Mouse (Mus musculus) liver, adult 2 months (tissue): ENCODE measurements around the gene Mylip.

Experiments
- CTCF ChIP-seq: fragments of 200-500 bp; IDR thresholded peaks from 2 replicates; pipeline ENCODE4 v1.5.1; 2011; ENCODE audit warnings: low read depth, low read length, control low read depth
- POLR2A ChIP-seq: fragments of 200-500 bp; IDR thresholded peaks from 2 replicates; pipeline ENCODE4 v1.6.1; 2011; ENCODE audit warnings: low read length, control low read depth; ENCODE audit not compliant: insufficient read depth; ENCODE audit errors: extremely low read depth

GRCm38 (mm10) chr13:45429239-45429638 is 39.7 kb downstream of the Mylip start:
- TF ChIP-seq POLR2A (no peak), CTCF (no peak)
